Mouse (Mus musculus) cortical plate, adult 2 months (tissue): Measurements from ENCODE around the gene Fam47c. TPM values are rescaled to one million over a fixed set of nuclear protein-coding genes. Genes with fewer than 3 reads are reported as not detected.

Experiments used
- H3K27ac ChIP-seq: fragments of 200-500 bp; 2 replicates; pipeline ENCODE4 v1.5.1; 2012; ENCODE audit warnings: low read length, control low read depth, inconsistent platforms; ENCODE audit not compliant: insufficient read depth
- H3K4me1 ChIP-seq: fragments of 200-500 bp; 2 replicates; pipeline ENCODE4 v1.6.1; 2011; ENCODE audit warnings: low read length; ENCODE audit not compliant: control insufficient read depth, insufficient read depth
- H3K4me3 ChIP-seq: fragments of 200-500 bp; 2 replicates; pipeline ENCODE4 v1.5.1; 2011; ENCODE audit warnings: mild to moderate bottlenecking, low read length, control low read depth; ENCODE audit not compliant: insufficient read depth
- CTCF ChIP-seq: fragments of 200-500 bp; IDR thresholded peaks from 2 replicates; pipeline ENCODE4 v1.5.1; 2011; ENCODE audit warnings: mild to moderate bottlenecking, control low read depth, low read length; ENCODE audit not compliant: insufficient read depth; ENCODE audit errors: extremely low read depth
- POLR2A ChIP-seq: fragments of 200-500 bp; IDR thresholded peaks from 2 replicates; pipeline ENCODE4 v1.6.1; 2011; ENCODE audit warnings: mild to moderate bottlenecking, low read length, control low read depth; ENCODE audit not compliant: insufficient read depth; ENCODE audit errors: extremely low read depth
- polyA plus RNA-seq: library from polyadenylated mRNA; depleted of rRNA; stranded (reverse); fragments of >200 nt; gene quantifications from 2 replicates; pipeline ENCODE4 v1.2.3, GENCODE M21; 2012; rRNA removed

The Fam47c gene
- not detected in 2 replicates for polyA plus RNA-seq

- Histone ChIP-seq H3K4me1 (no peaks in the 10 kb centered on the region), H3K4me3 (no peak within 1 kb of the TSS), H3K27ac (no peak within 1 kb of the TSS)
- TF ChIP-seq CTCF (no peak), POLR2A (no peak)
Observed at GRCm38 (mm10) chrX:78737463-78737862, at the start of gene Fam47c. TSS of gene Fam47c (plus strand) at chrX:78737763.

DNA sequence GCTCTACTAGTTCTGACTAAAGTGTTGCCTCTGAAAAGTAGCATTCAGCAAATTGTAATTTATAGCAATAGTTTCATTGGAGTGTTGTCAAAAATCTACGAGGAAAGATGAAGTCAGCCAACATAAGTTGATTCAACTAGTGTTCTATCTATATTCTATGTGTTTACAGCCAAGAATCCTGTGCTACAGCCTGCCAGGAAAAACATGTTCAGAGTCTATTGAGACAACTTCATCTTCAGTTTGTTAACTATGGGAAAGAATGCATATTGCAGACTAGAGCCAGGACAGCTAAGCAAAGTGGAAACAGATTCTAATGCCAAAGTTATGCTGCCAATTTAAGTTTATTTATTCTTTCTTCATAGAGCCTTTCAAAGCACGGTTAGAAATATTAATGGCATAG is 31.8 kb downstream of the Fam47c start:
- no peak overlapping the region for H3K27ac ChIP-seq
- H3K4me3 ChIP-seq, result no peak overlapping the region
- no peak for TF ChIP-seq POLR2A
- TF ChIP-seq CTCF, result no peak
- no peaks in the 10 kb centered on the region for H3K4me1 ChIP-seq

DNA sequence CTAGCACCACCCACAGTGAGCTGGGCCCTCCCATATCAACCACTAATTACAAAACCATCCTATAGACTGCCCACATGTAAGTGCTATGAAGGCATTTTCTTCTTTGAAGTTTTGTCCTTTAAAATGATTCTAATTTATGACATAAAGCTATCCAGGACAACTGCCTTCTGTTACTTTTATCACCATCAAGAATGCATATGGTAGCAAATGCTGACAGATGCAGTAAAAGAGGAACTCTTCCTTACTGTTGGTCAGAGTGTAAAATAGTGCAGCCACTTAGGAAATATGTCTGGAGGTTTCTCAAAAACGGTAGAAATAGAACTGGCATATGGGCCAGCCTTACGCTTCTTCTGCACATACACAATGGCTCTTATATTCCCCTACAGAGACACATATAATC is 39.5 kb downstream of the Fam47c start:
- TF ChIP-seq POLR2A (no peak), CTCF (no peak)

More for the DNA sequence above, 39.5 kb downstream of the Fam47c start:
- H3K4me3 ChIP-seq, result no peak overlapping the region
- H3K27ac ChIP-seq, result no peak overlapping the region
- H3K4me1 ChIP-seq, result no peaks in the 10 kb centered on the region

Other genes with a start within 250 kb of the Fam47c start
- gene Prrg1, start 153.9 kb upstream of the Fam47c start, polyA plus RNA-seq, result 4.8 and 5.4 TPM in 2 replicates